Mouse (Mus musculus) Muller cell, postnatal 12 days (primary cell): ENCODE measurements around the gene Kcnd3.
A peak's percentile ranks its signal among the peaks of the same experiment; 100 is the strongest.

Source experiments
- DNase-seq: peaks from one replicate; pipeline ENCODE4 v3.0.0-alpha.2; 2015; ENCODE audit errors: inconsistent ontology term

The Kcnd3 gene

GRCm38 (mm10) chr3:105653544-105654380, 201.6 kb downstream of the Kcnd3 start:
- peak; percentile 90 for DNase-seq

DNA sequence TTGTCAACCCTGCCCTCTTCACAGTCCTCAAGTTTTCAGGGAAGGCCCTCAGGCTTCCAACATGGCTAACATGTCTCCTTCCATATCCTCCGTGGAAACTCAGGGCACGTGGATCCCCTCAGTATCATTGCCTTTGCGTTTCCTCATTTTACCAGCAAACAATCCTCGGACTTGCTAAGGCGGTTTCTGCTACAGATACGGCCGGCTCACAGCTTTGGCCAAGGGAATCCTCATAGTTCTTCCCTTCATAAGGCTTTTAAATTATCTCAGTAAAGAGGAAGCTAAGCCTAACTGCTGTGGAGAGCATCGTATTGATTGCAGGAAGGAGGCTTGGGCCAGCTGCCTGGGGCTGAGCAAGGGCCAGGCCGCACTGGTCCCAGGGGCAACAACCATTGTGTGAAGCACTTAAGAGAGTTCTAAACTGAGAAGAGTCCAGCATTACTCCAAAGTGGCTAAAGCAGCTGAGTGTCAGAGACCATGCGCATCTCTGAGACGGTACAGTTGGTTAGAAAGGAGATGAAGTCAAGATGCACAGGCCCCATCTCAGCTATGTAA, 203.0 kb downstream of the Kcnd3 start:
- DNase-seq, result no peak

- no peak for DNase-seq
Measured at GRCm38 (mm10) chr3:105660530-105660929, 208.4 kb downstream of the Kcnd3 start.

GRCm38 (mm10) chr3:105663043-105663442, 210.9 kb downstream of the Kcnd3 start:
- DNase-seq, result no peak

DNA sequence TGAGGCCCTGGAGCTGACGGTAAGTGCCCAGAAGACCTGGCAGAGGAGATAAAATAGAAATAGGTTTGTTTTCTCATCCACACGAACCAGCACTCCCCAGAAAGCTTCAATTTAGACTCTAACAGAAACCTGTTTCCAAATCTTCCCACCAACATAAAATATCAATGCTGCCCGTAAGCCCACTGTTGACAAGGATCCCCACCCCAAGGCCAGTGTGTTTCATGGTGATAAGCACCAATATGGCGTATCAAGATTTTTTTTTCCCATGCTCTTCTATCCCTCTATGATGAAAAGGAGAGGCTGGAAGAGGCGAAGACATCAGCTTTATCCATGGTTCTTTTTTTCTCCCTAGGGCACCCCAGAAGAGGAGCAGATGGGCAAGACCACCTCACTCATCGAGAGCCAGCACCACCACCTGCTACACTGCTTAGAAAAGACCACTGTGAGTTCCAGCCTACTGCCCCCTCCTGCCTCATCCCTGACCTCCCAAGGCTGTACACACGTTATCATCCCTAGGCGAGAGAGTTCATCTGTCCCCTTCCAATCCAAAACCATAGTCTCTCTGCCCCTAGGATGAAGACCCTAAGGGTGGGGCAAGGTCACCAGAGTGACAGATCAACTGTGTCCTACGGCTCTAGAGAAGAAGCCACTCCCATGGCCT, 213.1 kb downstream of the Kcnd3 start:
- no peak for DNase-seq

GRCm38 (mm10) chr3:105666996-105667523, 214.9 kb downstream of the Kcnd3 start:
- peak; percentile 26 for DNase-seq

- DNase-seq, result no peak
Measured at GRCm38 (mm10) chr3:105668161-105668560, 216.0 kb downstream of the Kcnd3 start.

- no peak for DNase-seq
Measured at GRCm38 (mm10) chr3:105669776-105670175, 217.6 kb downstream of the Kcnd3 start.

DNA sequence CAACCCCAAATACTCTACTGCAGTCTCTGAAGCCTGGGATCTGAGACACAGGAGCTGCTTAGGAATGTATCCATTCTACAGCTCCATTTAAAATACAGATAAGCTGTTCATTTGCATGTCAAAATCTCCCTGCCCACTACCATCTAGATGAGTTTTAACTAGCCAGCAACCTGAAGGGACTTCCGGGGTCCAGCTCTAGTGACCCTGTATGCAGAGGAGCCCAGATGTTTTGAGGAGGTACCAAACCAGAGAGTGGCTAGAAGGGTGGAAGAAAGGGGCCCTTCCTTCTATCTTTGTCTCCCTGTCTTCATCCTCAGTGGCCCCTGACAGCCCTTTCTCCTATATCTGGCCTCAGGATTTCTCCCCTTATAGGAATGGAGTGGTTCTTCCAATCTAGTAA, 218.7 kb downstream of the Kcnd3 start:
- no peak for DNase-seq

- peak; percentile 54 for DNase-seq
Measured at GRCm38 (mm10) chr3:105674595-105675218, 222.6 kb downstream of the Kcnd3 start.

- no peak for DNase-seq
Measured at GRCm38 (mm10) chr3:105675932-105676331, 223.8 kb downstream of the Kcnd3 start.

GRCm38 (mm10) chr3:105680346-105680745, 228.2 kb downstream of the Kcnd3 start:
- no peak for DNase-seq

DNA sequence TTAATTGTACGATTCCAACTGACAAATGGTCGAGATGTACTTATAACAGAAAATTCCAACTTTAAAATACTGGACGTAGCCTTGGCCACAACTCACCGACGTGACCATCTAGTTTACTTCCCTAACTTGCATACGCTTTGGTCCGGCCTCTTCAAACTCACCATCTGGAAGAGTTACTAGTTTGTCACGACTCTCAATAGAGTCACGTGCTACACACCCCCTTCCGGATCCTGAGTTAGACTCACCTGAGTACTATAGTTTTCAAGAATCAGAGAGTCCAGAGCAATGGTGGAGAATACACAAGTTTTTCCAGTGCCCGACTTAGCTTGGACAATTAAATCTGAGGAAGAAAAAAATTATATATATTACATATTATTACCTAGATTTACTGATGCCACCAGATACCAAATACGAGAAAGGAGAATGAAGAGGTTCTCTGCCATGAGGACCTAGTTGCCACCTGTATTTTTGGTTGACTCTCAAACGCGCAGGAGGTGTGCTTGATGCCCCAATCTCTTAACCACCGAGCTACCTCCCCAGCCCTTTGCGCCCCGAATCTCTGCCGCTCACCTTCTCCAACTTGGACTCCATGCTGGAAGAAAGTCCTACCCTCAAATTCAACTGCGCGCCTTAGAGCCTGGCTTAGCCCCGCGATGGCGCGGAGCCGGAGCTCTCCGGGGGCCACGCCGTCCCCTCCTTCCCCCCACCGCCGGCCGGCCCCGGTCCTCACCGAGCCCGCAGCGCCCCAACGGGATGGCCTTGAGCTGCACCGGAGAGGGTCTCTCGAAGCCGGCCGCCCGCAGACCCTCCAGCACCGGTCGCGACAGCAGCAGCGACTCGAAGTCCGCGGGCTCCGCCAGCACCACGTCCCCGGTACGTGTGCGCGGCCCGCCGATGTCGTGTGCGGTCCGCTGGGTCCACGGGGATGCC, 234.5 kb downstream of the Kcnd3 start:
- no peak for DNase-seq

DNA sequence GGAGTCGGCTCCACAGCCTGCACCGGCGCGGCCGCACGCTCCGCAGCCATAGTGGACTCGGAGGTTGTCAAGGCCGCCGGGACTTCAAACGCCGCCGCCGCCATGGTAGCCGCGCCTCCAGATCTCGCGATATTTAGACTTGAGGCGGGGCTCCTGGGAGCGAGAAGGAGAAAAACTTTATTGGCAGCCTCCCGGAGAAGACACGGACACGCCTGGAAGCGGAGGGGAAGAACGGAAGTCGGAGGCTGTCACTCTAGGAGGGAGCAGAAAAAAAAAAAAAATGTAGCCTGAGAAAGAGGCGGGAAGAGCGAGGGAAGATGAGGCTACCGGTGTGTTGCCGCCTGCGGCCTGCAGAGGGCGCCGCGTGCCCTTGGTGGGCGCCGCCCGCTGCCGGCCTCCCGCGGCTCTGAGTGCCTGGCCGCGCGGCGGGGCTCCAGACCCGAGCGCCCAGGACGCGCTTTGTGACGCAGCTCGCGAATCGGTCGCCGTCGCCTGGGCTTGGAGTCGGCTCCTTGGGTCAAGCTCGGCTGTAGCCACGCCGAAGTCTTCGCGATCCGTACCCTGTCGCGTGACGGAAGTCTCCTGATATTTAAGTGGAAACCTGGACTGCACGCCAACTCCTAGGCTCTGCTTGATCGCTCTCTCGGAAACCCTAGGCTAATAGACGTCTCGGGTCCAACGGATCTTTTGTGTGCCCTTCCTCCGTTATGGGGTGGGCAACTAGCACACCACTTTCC, 235.4 kb downstream of the Kcnd3 start, which contains the start of gene Ddx20:
Gene Ddx20 (minus strand): TSS at position 251 of the 737 bp plus-strand sequence.
- DNase-seq, result peak; percentile 97

DNA sequence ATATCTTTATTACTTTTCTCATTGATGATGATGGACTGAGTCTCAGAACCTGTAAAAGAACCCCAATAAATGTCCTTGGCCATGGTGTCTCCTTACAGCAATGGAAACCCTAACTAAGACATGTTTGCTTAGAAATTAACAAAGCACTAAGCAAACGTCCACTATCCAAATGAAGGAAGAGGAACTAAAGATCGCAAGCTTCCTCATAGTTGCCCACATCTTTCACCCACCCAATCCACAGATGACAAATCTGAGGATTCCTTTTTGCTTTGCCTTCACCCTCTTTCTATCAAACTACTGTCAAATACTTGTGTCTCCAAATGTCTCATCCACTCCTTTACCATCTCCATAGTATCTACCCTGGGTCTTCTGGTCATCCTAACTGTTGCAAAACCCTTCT, 236.4 kb downstream of the Kcnd3 start:
- no peak for DNase-seq

DNA sequence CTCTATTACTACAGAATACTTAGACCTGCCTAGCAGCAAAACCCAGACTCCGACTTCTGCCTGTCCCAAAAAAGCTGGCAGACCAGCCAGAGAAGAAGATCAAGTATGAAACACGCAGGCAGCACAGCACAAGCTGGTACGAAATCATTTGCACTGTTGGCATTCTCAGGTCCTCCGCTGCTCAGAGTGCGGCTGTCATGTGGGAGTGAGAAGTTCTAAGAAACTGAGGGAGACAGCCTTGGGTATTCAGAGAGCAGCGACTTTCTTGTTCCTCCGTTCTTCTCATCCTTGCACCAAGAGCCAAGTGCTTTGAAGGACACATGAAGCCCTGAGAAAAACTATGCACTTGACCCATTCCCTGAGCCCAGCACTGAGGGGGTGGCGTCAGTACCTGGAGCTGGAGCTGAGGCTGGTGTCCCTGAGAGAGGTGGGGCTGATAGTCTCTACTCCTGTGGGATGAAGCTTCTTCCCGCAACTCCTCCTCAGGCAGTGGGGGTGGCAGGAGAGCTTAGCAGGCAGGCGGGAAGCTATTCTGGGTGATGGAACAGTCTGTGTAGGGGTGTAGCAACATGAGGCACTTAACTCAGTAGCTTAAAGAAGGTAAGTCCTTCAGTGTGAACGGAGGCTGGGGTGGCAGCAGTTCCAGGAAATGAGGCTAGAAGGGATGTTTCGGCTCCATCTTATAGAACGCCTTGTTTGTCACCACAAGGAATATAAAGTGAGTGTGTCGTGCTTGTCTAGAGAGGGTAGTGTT, 241.4 kb downstream of the Kcnd3 start:
- DNase-seq, result no peak

- no peak for DNase-seq
Measured at GRCm38 (mm10) chr3:105695476-105696386, 243.6 kb downstream of the Kcnd3 start.

- DNase-seq, result no peak
Measured at GRCm38 (mm10) chr3:105696387-105697147, 244.4 kb downstream of the Kcnd3 start.
